Mouse (Mus musculus): ENCODE results near the gene Thbs1. TPM values are rescaled to one million over a fixed set of nuclear protein-coding genes. Genes with fewer than 3 reads are reported as not detected.

Thbs1 gene
- 100 to 1,000 TPM in 17 of 26 experiments, 10 to 100 TPM in 9; 19.0 to 994 (median 127) TPM for total RNA-seq (2018; cell fraction: chromatin; rRNA removed)
- 100 to 1,000 TPM; 120 to 955 (median 296) TPM for total RNA-seq (2018; cell fraction: cytosol; rRNA removed)
- total RNA-seq (2018; cell fraction: nucleus; rRNA removed): 1,000 to 10,000 TPM in 2 of 26 experiments, 100 to 1,000 TPM in 24; 140 to 1,188 (median 626) TPM
- polyA plus RNA-seq (2018): 167 to 247 TPM (median 240 TPM) in 3 replicates

DNA sequence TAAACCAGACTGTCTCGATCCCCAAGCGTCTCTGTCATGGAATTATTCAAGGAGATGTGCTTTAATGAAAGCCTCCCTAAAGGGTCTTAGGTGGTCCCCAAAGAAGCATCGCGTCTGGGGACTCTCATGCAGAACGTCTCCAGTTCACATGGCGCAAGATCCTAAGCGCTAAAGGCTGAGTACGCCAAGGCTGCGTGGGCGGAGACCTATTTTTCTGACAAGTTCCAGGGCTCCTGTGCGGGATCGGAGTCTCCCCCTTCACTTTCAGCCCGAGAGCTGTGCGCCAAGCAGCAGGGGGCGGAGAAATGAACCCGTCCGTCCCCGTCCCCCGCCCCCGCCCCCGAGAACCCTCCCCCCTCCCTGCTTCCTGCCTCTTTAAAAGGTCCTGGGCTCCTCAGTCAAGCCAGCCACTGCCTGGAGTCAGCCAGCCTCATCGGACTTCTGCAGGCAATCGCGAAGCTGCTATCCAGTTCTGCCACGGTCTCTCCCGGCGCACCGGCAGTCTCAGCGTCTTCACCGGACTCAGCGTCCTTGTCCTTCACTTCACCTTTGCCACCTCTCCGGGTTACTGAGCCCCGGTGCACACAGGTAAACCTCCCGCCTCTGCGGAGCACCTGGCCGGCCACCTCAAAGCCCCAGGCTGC lies at the start of gene Thbs1:
Thbs1 (plus strand) TSS at position 389 of the 644 bp plus-strand sequence.
- Histone ChIP-seq H3K36me3 (ENCODE audit: inconsistent target) (peaks cover 21% of the 10 kb centered on the region), H3K4me3 (ENCODE audit: inconsistent target) (peak within 1 kb of the TSS; percentile 42), H3K79me2 (ENCODE audit: inconsistent target) (peaks cover 36% of the 10 kb centered on the region; the same call in 1 of the 2 replicates), H3K27ac (peak within 1 kb of the TSS; percentile 55)
- WGBS (ENCODE audit: missing documents): 2% methylated on average over 34 of the region's 36 CpGs

GRCm38 (mm10) chr2:118064121-118064764 lies 47.4 kb upstream of the Thbs1 start:
- Histone ChIP-seq H3K36me3 (ENCODE audit: inconsistent target) (no peaks in the 10 kb centered on the region), H3K27ac (no peak overlapping the region), H3K4me3 (ENCODE audit: inconsistent target) (no peak overlapping the region), H3K79me2 (ENCODE audit: inconsistent target) (no peaks in the 10 kb centered on the region)
- WGBS (ENCODE audit: missing documents): 94% methylated on average over 11 of the region's 11 CpGs

GRCm38 (mm10) chr2:118066065-118066770 lies 45.5 kb upstream of the Thbs1 start:
- Histone ChIP-seq H3K79me2 (ENCODE audit: inconsistent target) (no peaks in the 10 kb centered on the region), H3K4me3 (ENCODE audit: inconsistent target) (no peak overlapping the region), H3K36me3 (ENCODE audit: inconsistent target) (no peaks in the 10 kb centered on the region), H3K27ac (no peak overlapping the region)
- WGBS (ENCODE audit: missing documents): 30% methylated on average over 8 of the region's 8 CpGs

DNA sequence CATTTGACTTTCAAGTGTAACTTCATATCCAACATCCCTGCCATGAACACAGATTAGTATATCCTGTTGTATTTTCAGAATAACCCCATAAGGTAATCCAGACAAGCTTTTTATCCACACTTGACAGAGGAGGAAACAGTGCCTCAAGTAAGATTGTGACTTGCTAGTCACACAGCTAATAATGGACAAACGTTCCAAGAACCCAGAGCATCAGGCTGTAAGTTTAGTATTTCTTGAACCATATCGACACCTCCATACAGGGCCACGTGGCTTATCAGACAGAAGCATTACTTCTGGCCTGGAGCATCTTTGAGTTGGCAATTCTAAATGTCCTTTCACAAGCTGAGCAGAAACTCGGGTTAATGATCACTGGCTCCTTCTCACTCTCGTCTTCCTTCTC lies 41.7 kb upstream of the Thbs1 start:
- H3K4me3 ChIP-seq (ENCODE audit: inconsistent target): no peak overlapping the region
- 89% methylated on average over 5 of the region's 5 CpGs for WGBS (ENCODE audit: missing documents)
- H3K27ac ChIP-seq: no peak overlapping the region
- no peaks in the 10 kb centered on the region for H3K36me3 ChIP-seq (ENCODE audit: inconsistent target)
- no peaks in the 10 kb centered on the region for H3K79me2 ChIP-seq (ENCODE audit: inconsistent target)

DNA sequence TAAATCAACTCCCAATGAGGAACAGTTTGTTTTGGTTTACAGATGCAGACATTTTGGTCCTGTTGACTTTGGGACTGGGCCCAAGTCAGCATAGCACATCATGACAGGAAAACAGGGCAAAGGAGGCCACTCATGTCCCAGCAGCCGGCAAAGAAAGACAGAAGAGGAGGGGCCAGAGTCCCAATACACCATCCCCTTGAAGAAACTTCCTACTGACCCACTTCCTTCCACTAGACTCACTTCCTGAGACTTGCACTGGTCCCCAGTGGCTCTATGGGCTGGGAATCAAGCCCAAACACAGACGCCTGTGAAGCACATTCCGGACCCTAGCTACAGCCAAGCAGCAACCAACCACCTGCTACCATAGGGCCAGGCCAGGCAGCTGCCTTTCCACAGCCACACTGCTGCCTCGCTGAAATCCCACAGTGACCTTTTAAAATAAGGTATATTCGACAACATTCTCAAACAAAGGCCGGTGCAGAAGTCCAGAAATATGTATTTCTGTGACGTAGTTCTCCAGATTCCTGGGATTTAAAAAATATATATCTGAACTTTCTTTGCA lies 38.8 kb upstream of the Thbs1 start:
- Histone ChIP-seq H3K27ac (no peak overlapping the region), H3K36me3 (ENCODE audit: inconsistent target) (no peaks in the 10 kb centered on the region), H3K79me2 (ENCODE audit: inconsistent target) (no peaks in the 10 kb centered on the region), H3K4me3 (ENCODE audit: inconsistent target) (no peak overlapping the region)
- WGBS (ENCODE audit: missing documents): 94% methylated on average over 7 of the region's 7 CpGs

DNA sequence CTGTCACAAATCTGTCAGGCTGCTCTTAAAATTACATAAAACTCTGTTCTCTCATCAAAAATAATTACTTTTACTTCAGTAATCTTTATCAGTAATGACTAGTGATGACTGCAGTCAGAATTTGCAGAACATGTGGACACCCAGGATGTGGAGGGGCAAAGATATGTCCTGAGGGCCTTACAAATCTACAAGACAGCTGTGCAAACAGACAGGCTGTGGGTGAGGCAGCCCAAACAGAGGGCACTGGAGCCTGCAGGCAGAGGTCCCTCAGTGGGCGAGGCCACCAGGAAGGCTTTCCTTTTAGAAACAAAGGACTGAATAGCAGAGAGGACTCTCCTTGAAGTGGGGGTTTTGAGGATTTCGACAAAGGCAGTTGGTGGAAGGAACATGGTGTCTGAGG lies 37.6 kb upstream of the Thbs1 start:
- Histone ChIP-seq H3K36me3 (ENCODE audit: inconsistent target) (no peaks in the 10 kb centered on the region), H3K4me3 (ENCODE audit: inconsistent target) (no peak overlapping the region), H3K27ac (no peak overlapping the region), H3K79me2 (ENCODE audit: inconsistent target) (no peaks in the 10 kb centered on the region)
- 83% methylated on average over 2 of the region's 2 CpGs for WGBS (ENCODE audit: missing documents)

DNA sequence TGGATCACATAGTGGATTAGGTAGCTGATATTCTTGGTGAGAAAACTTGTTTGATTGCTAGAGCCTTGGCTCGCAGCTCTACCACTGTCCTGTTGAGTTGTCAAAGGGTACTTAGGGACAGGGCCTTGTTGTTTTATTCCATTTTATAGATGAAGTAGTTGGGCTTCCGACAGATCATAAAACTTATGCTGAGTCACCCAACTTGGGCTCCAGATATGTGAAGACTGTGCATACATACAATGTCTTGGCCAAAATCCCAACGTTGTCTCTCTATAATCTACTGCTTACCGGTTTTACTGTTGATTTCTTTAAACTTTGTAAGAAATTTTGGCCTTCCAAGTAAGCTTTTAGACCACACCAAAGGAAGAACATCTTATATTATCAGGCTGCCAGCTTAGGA lies 36.5 kb upstream of the Thbs1 start:
- Histone ChIP-seq H3K27ac (no peak overlapping the region), H3K36me3 (ENCODE audit: inconsistent target) (no peaks in the 10 kb centered on the region), H3K79me2 (ENCODE audit: inconsistent target) (no peaks in the 10 kb centered on the region), H3K4me3 (ENCODE audit: inconsistent target) (no peak overlapping the region)
- WGBS (ENCODE audit: missing documents): 85% methylated on average over 4 of the region's 4 CpGs

GRCm38 (mm10) chr2:118079131-118079530 lies 32.5 kb upstream of the Thbs1 start:
- no peaks in the 10 kb centered on the region for H3K36me3 ChIP-seq (ENCODE audit: inconsistent target)
- H3K79me2 ChIP-seq (ENCODE audit: inconsistent target): no peaks in the 10 kb centered on the region
- H3K4me3 ChIP-seq (ENCODE audit: inconsistent target): no peak overlapping the region
- WGBS (ENCODE audit: missing documents): 98% methylated on average over 4 of the region's 4 CpGs
- H3K27ac ChIP-seq: no peak overlapping the region

DNA sequence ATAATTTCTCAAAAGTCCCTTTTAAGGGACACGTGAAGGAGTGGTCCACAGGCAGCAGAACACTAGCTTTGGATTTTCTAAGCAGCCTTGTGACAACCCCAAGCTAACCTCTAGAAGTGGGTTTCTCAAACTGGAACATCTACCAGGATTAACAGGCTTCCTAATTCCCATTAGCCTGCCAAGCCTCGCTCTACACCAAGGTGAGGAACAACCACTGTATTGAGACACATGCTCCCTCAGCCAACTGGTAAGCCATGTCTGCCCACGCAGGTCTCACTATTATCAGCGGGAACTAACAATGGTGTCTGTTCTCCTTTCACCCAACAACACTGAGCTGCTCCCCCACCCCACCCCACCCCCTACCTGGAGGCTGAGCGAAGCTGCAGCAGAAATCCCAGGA lies 30.1 kb upstream of the Thbs1 start:
- no peaks in the 10 kb centered on the region for H3K36me3 ChIP-seq (ENCODE audit: inconsistent target)
- no peak overlapping the region for H3K27ac ChIP-seq
- WGBS (ENCODE audit: missing documents): 91% methylated on average over 5 of the region's 5 CpGs
- no peak overlapping the region for H3K4me3 ChIP-seq (ENCODE audit: inconsistent target)
- H3K79me2 ChIP-seq (ENCODE audit: inconsistent target): no peaks in the 10 kb centered on the region

- Histone ChIP-seq H3K27ac (no peak overlapping the region), H3K79me2 (ENCODE audit: inconsistent target) (no peaks in the 10 kb centered on the region), H3K4me3 (ENCODE audit: inconsistent target) (no peak overlapping the region), H3K36me3 (ENCODE audit: inconsistent target) (no peaks in the 10 kb centered on the region)
- WGBS (ENCODE audit: missing documents): 91% methylated on average over 6 of the region's 6 CpGs
Observed at GRCm38 (mm10) chr2:118083652-118084051, 28.0 kb upstream of the Thbs1 start.

DNA sequence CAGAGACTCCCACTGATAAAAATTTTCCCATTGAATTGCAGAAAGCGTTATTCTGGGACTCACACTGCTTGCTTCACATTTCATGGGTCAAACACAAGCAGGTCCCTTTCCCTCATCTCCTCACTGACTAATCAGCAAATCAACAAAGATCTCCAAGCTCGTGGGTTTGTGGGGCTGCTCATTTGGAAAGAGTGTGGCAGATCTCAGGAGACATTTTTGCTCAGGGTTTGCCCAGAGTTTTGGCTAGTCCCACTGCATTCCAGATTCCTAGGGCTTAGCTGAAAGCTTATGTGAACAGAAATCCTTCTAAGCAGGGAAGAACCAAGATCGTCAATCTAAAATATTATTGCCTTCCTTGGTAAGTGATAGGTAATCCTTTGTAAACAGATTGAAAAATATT lies 27.0 kb upstream of the Thbs1 start:
- H3K79me2 ChIP-seq (ENCODE audit: inconsistent target): no peaks in the 10 kb centered on the region
- H3K27ac ChIP-seq: no peak overlapping the region
- no peaks in the 10 kb centered on the region for H3K36me3 ChIP-seq (ENCODE audit: inconsistent target)
- WGBS (ENCODE audit: missing documents): 96% methylated on average over 3 of the region's 3 CpGs
- no peak overlapping the region for H3K4me3 ChIP-seq (ENCODE audit: inconsistent target)

- 96% methylated on average over 2 of the region's 2 CpGs for WGBS (ENCODE audit: missing documents)
- Histone ChIP-seq H3K36me3 (ENCODE audit: inconsistent target) (no peaks in the 10 kb centered on the region), H3K27ac (no peak overlapping the region), H3K4me3 (ENCODE audit: inconsistent target) (no peak overlapping the region), H3K79me2 (ENCODE audit: inconsistent target) (no peaks in the 10 kb centered on the region)
Observed at GRCm38 (mm10) chr2:118085647-118086046, 26.0 kb upstream of the Thbs1 start.

- Histone ChIP-seq H3K4me3 (ENCODE audit: inconsistent target) (no peak overlapping the region), H3K79me2 (ENCODE audit: inconsistent target) (no peaks in the 10 kb centered on the region), H3K27ac (no peak overlapping the region), H3K36me3 (ENCODE audit: inconsistent target) (no peaks in the 10 kb centered on the region)
- 94% methylated on average over 10 of the region's 10 CpGs for WGBS (ENCODE audit: missing documents)
Observed at GRCm38 (mm10) chr2:118087044-118087726, 24.5 kb upstream of the Thbs1 start.

DNA sequence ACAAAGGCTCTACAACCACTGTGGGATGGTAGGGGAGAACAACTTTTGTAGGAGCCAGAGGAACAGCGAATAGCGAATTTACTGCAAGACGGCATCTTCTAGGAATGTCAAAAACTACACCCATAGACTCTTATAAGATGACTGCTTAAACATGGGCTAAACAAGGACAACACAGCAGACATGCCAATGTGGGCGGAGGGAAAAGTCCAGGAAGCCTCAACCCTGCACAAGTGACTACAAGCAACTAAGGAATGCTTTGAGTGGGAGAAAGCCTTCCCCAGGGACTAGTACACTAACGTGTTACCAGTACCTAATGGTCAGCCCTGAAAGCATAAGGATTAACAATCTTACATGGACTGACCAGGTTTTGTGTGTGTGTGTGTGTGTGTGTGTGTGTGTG lies 20.4 kb upstream of the Thbs1 start:
- Histone ChIP-seq H3K27ac (no peak overlapping the region), H3K79me2 (ENCODE audit: inconsistent target) (no peaks in the 10 kb centered on the region), H3K4me3 (ENCODE audit: inconsistent target) (no peak overlapping the region), H3K36me3 (ENCODE audit: inconsistent target) (no peaks in the 10 kb centered on the region)
- WGBS (ENCODE audit: missing documents): 97% methylated on average over 5 of the region's 5 CpGs
